Mouse (Mus musculus) CD4-positive, CD25-positive, alpha-beta regulatory T cell, adult 4 months (primary cell): ENCODE measurements around the gene Cntnap1. TPM values are rescaled to one million over a fixed set of nuclear protein-coding genes. Genes with fewer than 3 reads are reported as not detected.

Experiments
- ATAC-seq: one replicate; pipeline ENCODE4 v1.8.0; 2017
- polyA plus RNA-seq, 2 experiments: library from polyadenylated mRNA; unstranded; fragments of 100-300 nt; shearing (Covaris generic); gene quantifications; one replicate each; pipeline ENCODE4 v1.2.1; 2017

The Cntnap1 gene
- polyA plus RNA-seq, 2 experiments from 2014 or later = 0.17 TPM; not detected in 1

GRCm38 (mm10) chr11:101170811-101171610, 688 bp downstream of the Cntnap1 start, which contains the start of gene Plekhh3:
Plekhh3 (minus strand) TSS chr11:101171351.
- ATAC-seq = peak; percentile 49

GRCm38 (mm10) chr11:101171721-101172433, 1.6 kb downstream of the Cntnap1 start:
- no peak for ATAC-seq

- ATAC-seq = no peak
Measured at GRCm38 (mm10) chr11:101172434-101172815, 2.1 kb downstream of the Cntnap1 start.

GRCm38 (mm10) chr11:101173112-101173511, 2.8 kb downstream of the Cntnap1 start:
- ATAC-seq = no peak

GRCm38 (mm10) chr11:101173631-101174388, 3.5 kb downstream of the Cntnap1 start:
- peak; percentile 86 for ATAC-seq

GRCm38 (mm10) chr11:101174389-101174745, 4.0 kb downstream of the Cntnap1 start:
- ATAC-seq = no peak

- no peak for ATAC-seq
Measured at GRCm38 (mm10) chr11:101174851-101175628, 4.7 kb downstream of the Cntnap1 start, which contains the start of gene Ccr10. Ccr10 (minus strand) TSS chr11:101175443.

- ATAC-seq = no peak
Measured at GRCm38 (mm10) chr11:101175636-101176116, 5.4 kb downstream of the Cntnap1 start.

GRCm38 (mm10) chr11:101176117-101176691, 5.9 kb downstream of the Cntnap1 start:
- ATAC-seq = no peak

- peak; percentile 35 for ATAC-seq
Measured at GRCm38 (mm10) chr11:101176933-101177773, 6.8 kb downstream of the Cntnap1 start.

GRCm38 (mm10) chr11:101178061-101179058, 8.0 kb downstream of the Cntnap1 start:
- no peak for ATAC-seq

- ATAC-seq = no peak
Measured at GRCm38 (mm10) chr11:101179306-101179705, 9.0 kb downstream of the Cntnap1 start.

GRCm38 (mm10) chr11:101180261-101180660, 9.9 kb downstream of the Cntnap1 start:
- ATAC-seq = no peak

- ATAC-seq = no peak
Measured at GRCm38 (mm10) chr11:101180846-101181740, 10.8 kb downstream of the Cntnap1 start.

GRCm38 (mm10) chr11:101181961-101182360, 11.6 kb downstream of the Cntnap1 start:
- no peak for ATAC-seq

- ATAC-seq = no peak
Measured at GRCm38 (mm10) chr11:101182771-101183517, 12.6 kb downstream of the Cntnap1 start.

- ATAC-seq = no peak
Measured at GRCm38 (mm10) chr11:101184984-101185383, 14.7 kb downstream of the Cntnap1 start.

GRCm38 (mm10) chr11:101185441-101185840, 15.1 kb downstream of the Cntnap1 start:
- no peak for ATAC-seq
